Mouse (Mus musculus) ovary, adult 2 months (tissue): ENCODE results near the gene Olfr532. TPM values are rescaled to one million over a fixed set of nuclear protein-coding genes. Genes with fewer than 3 reads are reported as not detected.

Source experiments
- polyA plus RNA-seq: library from polyadenylated mRNA; depleted of rRNA; stranded (reverse); fragments of >200 nt; gene quantifications from 2 replicates; pipeline ENCODE4 v1.2.3, GENCODE M21; 2012; rRNA removed

Gene Olfr532
- not detected in 2 replicates for polyA plus RNA-seq

DNA sequence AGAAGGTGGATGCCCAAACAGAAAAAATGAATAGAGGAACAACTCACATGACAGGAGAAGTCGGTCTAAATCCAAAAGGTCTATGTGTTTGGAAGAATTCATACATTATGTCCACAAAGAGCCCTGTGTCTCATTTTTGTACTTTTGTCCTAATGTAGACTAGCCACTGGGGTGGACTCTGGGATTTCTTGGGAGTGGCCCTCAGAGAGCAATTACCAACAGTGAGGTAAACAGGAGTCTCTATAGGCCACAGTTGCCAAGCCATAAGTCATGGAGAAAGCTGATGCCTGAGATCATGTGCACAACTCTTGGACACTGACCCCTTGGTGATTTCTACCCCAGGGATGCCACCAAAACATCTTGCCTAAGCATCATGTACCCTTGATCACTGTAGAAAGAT is at the start of gene Olfr532:
TSS of gene Olfr532 (minus strand) at position 101 of the 400 bp plus-strand sequence.

DNA sequence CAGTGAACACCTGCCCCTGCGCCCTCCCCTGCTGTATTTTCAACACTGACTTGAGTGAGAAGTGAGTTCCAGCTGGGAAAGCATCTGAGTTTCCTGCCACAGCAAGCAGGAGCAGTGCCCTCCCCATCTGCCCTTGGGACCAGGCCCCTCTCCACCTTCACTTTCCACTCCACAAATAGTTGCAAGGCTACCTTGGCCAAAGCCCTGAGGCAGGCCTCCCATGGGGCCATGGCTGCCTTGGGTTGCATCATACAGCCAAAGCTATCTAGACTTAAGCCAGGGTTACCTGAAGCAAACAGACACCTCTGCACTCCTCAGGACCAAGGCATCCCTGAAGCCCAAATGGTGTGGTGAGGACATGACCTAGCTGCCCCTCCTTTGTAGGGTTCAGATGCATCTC is 41.6 kb upstream of the Olfr532 start, which contains the start of gene Olfr533:
TSS of gene Olfr533 (plus strand) at position 301 of the 400 bp plus-strand sequence.

DNA sequence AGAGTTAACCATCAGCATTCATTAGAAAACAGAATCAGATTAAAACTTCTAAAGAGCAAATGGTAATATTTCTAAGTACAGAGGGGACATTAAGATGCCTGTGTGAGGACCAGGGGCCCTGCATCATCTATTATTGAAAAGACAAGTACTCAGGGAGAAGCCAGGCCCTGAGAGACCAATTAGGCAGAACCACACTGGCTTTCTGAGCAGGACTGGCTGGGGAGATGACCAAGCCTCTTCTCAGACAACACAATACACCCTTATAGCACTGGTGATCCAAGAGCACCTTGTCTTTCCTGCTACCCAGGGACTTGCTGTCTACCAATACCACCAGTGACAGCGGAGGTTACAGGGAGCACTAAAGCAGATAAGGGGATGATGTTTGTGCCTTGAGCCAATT is 18.6 kb downstream of the Olfr532 start, which contains the start of gene Olfr531:
TSS of gene Olfr531 (minus strand) at position 101 of the 400 bp plus-strand sequence.

DNA sequence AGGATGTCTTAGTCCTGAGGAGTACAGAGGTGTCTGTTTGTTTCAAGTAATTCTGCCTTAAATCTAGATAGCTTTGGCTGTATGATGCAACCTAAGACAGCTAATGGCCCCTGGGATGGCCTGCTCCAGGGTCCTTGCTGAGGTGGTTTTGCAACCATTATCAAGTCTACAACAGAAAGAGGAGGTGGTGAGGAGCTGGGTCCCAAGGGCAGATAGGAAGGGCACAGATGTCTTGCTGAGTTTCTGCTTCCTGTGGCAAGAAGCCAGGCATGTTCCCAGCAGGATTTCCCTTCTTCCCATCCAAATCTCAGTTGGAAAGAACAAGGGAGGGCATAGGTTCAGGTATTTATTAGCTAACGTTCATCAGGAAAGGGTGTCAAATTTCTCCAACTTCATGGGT is 45.2 kb downstream of the Olfr532 start, which contains the start of gene Olfr530:
TSS of gene Olfr530 (minus strand) at position 101 of the 400 bp plus-strand sequence.

Other genes starting within 250 kb of the Olfr532 start
- not detected in 2 replicates for gene Olfr523, start 248.4 kb downstream of the Olfr532 start, polyA plus RNA-seq
- not detected in 2 replicates for gene Olfr524, start 215.7 kb downstream of the Olfr532 start, polyA plus RNA-seq
- 0.94 and 1.0 TPM in 2 replicates for gene Cd163l1, start 203.4 kb downstream of the Olfr532 start, polyA plus RNA-seq
- gene 5830411N06Rik, start 174.4 kb downstream of the Olfr532 start, polyA plus RNA-seq = 0.06 TPM in 1 of 2 replicates, not detected in the other
- gene Olfr525, start 100.8 kb downstream of the Olfr532 start, polyA plus RNA-seq = not detected in 2 replicates
- not detected in 2 replicates for gene Olfr527, start 87.6 kb downstream of the Olfr532 start, polyA plus RNA-seq
- 0.17 TPM in 1 of 2 replicates, not detected in the other for gene Olfr60, start 60.0 kb downstream of the Olfr532 start, polyA plus RNA-seq
- gene Olfr530, start 45.3 kb downstream of the Olfr532 start, polyA plus RNA-seq = not detected in 2 replicates
- not detected in 2 replicates for gene Olfr531, start 18.7 kb downstream of the Olfr532 start, polyA plus RNA-seq
- not detected in 2 replicates for gene Olfr533, start 41.7 kb upstream of the Olfr532 start, polyA plus RNA-seq
- gene Olfr535, start 62.6 kb upstream of the Olfr532 start, polyA plus RNA-seq = not detected in 2 replicates
- not detected in 2 replicates for gene Olfr536, start 85.8 kb upstream of the Olfr532 start, polyA plus RNA-seq
- gene Olfr538, start 146.2 kb upstream of the Olfr532 start, polyA plus RNA-seq = not detected in 2 replicates
- not detected in 2 replicates for gene Olfr46, start 179.6 kb upstream of the Olfr532 start, polyA plus RNA-seq
- not detected in 2 replicates for gene Olfr61, start 207.3 kb upstream of the Olfr532 start, polyA plus RNA-seq
- not detected in 2 replicates for gene Olfr53, start 224.8 kb upstream of the Olfr532 start, polyA plus RNA-seq
- not detected in 2 replicates for gene Olfr539, start 238.3 kb upstream of the Olfr532 start, polyA plus RNA-seq